Mouse (Mus musculus) cerebellum, adult 11 months (tissue): ENCODE results near the gene Scnm1.
A peak's percentile ranks its signal among the peaks of the same experiment; 100 is the strongest.
"Not testable (repeated sequence)": the region's sequence is repeated elsewhere in the genome, so short reads cannot be mapped to it uniquely, and the experiment has no call there.

Experiments used
- DNase-seq: peaks from one replicate; pipeline ENCODE4 v3.0.0; 2022

Scnm1 gene

DNA sequence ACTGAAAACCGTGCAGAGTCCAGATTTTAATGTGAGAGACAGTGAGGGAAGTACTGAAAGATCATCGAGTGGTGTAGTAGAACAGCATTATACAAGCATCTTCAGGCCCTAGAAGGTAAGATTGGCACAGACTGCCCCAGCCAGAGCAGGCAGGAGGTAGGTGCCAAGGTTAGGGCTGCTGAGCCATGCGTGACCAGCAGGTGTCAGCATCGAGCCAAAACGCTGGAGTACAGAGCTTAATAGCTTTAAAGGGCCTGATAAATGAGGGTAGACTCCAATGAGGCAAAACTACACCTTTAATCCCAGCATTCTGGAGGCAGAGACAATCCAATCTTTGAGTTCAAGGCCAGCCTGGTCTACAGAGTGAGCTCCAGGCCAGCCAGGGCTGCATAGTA, 8.8 kb upstream of the Scnm1 start:
- peak; percentile 89 for DNase-seq

DNA sequence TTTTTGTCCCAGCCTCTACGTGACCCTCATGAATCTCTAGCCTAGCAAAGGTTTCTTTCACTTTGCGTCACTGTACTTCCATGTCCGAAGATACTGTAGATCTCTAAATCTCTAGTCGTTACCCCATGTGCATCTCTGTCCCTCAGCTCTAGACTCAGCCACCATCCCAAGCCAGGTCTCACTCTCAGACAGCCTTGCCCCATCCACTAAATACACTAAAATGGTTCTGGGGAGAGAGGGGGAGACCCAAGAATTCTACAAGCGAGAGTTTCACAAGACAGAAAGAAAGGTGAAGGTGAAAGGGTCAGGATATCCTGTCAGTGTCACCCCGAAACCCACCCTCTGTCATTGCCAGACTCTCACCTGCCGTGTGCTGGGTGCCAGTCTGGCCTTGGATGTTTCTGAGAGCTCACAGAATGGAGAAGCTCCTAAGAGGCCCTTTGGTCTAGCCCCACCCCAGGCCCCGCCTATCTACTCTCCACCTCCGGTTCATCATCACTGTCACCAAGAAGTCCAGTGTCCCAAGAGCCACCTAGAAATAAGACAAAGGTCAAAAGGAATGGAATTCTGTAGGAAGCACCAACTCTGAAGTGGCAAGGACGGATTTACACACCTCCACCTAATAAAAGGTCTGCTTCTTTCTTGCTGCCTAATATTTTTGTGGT, 8.3 kb upstream of the Scnm1 start, which contains the start of gene Tnfaip8l2:
Gene Tnfaip8l2, minus strand, starts transcription at position 409 of the 665 bp plus-strand sequence.
- DNase-seq, result no peak

DNA sequence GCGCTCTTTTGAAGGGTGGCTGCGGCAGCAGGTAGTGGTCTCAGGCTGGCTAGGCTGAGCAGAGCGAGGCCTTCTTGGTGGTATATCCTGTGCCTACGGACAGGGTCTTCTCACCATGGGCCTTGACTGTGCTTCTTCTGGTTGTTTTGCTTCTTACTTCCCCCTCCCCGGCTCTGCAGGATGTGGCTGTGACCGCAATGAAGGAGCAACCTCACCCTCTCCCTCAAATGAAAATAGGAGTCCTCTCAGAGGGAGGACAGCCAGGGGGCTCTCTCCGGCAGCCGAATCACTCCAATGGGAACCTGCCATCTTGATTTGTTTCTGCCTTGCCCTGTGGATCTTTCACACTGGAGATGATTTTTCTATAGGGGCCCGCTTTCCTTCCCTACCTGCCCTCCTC, 7.7 kb upstream of the Scnm1 start:
- no peak for DNase-seq

DNA sequence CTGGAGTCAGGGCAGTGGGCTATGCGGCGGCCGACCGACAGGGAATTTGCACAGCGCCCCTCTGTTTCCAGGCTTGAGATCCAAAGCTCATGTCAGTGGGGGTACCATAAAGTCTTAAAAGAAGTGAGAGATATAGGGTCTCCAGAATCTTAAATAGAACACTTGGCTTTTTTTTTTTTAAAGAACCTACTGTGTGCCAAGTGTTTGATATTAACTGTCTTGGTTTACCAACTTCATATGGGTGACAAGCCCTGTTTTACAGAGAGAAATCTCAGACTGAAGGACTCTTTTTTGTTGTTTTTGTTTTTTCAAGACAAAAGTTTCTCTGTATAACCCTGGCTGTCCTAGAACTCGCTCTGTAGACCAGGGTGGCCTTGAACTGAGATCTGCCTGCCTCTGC, 7.0 kb upstream of the Scnm1 start:
- no peak for DNase-seq

DNA sequence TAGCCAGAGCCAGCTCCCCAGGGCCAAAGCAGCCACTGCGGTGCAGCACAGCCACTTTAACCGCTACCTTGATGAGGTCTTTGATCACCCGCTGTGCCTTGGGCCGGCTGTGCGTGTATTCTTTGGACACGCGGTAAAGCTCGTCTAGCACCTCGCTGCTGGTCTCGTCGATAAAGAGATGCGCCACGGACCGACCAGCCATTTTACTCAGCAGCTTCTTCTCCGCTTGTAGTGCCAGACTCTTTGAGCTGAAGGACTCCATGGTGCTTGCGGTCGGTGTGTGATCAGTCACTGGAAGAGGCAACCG, 6.4 kb upstream of the Scnm1 start:
- DNase-seq, result no peak

DNA sequence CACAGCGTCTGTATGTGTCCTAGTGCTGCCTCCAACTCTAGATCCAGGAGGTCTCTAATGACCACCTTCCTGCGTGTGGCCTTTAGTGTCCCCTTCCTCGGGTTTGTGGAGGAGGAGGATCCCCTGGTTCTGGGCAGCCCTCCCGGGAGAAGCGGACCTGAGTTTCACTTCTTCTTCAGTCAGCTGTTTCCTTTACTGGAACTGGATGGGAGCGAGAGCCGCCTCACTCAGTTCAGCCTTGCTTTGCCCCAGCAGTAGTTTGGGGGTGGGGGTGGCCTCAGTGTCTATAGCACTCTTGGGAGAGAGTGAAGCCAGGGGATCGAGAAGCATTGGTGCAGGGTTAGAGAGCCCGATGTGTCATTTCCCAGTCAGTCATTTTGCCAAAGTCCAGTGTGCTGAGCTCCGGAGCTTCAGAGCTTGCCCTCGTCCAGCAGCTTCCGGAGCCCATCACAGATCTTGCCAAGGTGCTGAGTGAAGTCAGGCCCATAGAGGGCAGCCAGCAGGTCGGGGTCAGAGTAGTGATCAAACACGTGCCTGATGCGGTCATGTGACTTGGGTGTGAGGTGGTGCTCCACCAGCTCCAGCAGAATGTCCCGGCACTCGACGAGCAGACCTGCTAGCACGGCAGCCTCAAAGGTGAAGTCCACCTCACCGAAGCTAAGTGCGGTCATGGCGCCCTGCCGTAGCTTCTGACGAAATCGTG, 5.9 kb upstream of the Scnm1 start:
- no peak for DNase-seq

DNA sequence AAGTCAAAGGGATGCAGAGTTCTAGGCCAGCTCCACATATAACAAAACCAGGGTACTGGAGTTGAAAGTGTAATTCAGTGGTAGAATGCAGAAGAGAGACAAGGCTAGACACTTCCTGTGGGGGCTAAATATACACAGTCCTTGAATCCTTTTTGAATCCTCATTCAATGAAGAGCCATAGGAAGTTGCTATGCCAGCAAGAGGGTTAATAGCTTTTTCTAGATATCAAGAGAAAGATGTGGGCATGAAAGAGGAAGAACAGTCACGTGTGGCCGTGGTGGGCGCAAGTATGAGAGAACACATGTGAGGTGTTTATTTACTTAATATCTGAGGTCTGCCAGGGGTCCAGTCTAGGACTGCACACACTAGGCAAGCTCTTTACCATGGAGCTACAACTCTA, 2.5 kb upstream of the Scnm1 start:
- no peak for DNase-seq

DNA sequence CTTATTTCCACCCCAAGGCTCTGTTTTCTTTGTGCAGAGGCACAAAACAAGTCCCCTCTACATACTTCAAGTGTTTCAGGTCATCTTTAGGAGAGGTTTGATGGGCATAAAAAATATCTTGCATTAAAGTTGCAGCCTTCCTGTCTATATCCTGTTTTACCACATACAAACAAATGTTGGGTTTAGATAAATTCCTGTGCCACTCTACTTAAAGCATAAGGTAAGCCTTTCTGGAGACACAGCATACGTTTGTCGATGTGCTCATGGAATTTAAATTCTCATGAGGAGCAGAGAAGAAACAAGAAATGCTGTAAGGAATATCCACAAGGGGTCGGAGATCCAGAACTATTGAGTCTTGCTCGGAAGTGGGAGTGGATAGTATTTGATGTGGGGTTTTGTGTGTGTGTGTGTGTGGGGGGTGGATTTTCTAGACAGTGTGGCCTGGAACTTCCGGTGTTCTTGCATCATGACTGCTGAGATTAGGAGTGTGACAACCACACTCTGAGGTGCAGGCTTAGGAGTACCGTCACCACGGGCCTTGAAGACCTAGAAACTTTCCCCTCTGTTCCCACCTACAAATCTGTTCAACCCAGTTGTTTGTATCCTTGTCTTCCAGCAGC, 1.7 kb upstream of the Scnm1 start:
- no peak for DNase-seq

DNA sequence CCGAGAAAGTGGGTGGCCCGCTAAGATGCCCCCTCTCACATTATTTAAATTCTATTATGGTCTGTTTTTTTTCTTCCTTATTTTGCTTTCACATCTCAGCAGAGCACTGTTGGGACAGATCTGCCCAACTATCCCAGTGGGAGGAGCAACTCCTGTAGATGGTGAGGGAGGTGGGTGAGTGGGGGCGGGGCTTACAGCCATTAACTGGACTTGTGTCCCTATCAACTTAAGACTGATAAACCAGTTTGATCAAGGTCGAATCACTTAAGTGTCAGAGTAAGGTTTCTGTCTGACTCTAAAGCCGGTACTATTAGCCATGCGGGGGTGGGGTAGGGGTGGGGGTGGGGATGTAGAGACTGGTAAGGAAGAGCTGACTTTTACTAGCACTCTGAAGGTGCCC, 1.2 kb upstream of the Scnm1 start:
- peak; percentile 55 for DNase-seq

DNA sequence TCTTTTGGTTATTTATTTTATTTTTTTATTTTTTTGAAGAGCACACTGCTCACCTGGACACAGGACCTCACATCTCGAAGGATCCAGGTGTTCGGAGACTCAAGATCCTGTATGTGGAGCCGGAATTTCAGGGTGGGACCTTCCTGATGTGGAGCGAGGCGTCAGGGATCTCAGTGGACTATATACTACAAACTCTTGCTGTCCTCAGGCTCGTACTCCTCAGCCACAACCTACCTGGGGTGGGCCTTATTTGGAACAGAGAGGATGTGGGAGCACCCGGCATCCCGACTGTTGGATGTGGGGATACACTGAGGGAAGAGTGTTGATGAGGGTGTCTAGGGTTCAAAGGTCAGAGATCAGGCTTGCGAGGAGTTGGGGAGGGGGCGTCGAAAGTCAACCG, 322 bp upstream of the Scnm1 start:
- not testable (repeated sequence) for DNase-seq

DNA sequence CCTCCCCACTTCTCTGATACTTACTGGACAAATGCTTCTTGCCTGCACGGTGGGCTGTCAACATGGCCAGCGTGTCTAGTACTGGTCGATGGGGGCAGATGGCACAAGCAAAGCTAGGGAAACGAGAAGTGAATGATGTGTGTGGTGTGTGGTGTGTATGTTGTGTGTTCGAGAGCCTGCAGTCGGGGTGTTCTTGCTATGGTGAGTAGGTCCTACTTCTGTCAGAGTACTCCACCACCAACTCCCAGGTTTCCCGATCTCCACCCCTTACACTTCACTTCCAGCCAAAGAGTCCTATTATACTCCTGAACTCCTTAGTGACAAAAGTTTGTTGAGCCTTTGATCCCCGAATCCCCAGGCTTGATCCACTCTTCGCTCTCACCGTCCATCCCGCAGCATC, 635 bp downstream of the Scnm1 start:
- no peak for DNase-seq

DNA sequence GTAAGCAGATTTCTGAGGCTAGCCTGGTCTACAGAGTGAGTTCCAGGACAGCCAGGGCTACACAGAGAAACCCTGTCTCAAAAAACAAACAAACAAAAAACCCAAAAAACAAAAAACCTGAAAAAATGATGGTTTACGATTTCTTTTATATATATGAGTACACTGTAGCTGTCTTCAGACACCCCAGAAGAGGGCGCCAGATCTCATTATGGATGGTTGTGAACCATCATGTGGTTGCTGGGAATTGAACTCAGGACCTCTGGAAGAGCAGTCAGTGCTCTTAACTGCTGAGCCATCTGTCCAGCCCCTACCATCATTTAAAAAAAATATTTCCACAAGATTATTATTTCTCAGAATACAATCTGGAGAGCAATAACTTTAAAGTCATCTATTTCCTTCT, 1.4 kb downstream of the Scnm1 start:
- DNase-seq, result not testable (repeated sequence)

DNA sequence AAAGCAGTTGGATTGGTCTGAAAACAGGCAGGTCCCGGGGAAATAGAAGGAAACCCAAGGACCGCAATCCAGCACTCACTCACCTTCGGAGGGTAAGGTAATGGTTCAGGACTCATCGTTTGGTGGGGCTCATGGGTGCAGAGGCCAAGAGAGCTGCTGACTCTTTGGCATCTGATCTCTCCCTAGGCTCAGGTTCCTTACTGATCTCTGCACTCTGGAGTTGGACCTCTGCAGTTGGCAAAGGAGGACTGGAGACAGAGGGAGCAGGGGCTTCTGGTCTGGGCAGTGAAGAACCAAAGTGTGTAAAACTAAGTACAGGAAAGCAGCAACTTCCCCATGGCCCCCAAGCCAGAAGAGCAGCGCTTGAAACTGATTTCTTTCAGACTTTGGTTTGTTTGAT, 3.7 kb downstream of the Scnm1 start:
- DNase-seq, result no peak

DNA sequence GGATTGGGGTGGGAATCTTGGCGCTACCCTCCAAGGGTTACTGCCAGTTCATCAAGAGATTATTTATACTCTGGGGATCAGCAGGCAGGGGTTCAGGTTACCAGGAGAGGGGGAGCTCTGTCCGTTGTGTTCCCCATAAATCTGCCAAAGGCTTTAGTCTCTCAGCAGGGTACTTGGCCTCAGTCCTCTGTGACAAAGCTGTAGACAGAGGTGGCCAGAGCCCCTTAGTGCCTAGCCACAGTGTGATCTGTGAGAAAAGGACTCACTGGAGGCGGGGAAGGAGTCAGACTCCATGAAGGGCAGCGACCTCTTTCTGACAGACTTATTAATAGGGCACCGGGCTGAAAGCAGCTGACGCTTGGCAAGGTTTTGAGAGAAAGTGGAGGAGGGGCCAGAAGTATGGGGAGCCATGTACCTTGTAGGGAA, 4.6 kb downstream of the Scnm1 start:
- DNase-seq, result peak; percentile 50

DNA sequence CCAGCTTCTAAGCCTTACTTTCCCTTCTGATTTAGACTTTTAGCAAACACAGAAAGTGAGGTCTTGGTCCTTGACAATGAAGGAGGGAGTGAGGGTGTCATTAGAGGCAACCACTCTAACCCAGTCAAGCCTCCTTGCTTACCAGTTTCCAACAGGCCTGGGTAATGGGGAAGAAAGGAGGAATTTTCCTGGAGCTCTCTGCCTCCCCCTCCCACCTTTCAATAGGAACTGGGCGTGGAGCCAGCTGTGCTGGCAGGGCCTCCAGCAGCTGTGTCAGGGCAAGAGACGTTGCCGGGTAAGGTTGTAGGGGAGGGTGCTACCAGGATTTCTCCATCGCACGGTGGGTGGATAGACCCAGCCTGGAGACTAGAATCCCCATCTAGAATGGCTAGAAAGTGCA, 8.8 kb downstream of the Scnm1 start:
- DNase-seq, result no peak

DNA sequence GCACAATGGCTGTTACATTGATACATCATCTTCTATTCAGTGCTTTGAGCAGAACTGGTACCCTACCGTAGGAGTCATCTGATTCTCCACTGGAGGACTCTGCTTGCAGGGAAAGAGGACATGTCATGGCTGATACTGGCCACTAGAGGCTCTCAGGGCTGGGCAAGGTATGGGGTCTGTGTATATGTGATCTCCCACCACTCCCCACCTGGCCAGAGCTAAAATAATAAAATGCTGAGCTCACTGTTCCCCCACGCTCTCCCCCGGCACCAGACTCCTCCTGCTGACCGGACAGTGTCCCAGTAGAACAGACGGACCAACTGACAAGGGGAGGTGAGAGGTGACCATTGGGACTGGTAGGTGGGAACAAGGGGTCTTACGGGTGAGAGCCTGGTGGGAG, 9.6 kb downstream of the Scnm1 start, which contains the start of gene Tmod4:
Gene Tmod4, plus strand, starts transcription at position 231 of the 400 bp plus-strand sequence.
- DNase-seq, result no peak

DNA sequence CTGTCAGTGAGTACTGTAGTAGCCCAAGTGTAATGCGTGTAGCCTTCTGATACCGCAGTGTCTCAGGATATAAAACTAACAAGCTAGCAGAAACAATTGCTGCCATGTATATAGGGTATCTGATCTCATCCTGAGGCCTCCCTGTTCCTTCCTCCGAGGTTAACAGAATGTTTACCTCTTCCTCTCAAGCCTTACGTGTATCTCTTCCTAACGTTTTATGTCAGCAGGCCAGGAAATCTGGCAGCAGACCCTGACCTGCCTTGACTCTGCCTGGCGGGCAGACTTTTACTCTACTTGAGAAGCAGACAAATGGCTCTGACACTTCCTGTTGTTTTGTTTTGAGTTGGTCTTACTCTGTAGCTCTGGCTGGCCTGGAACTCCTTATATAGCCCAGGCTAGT, 12.2 kb downstream of the Scnm1 start:
- no peak for DNase-seq

DNA sequence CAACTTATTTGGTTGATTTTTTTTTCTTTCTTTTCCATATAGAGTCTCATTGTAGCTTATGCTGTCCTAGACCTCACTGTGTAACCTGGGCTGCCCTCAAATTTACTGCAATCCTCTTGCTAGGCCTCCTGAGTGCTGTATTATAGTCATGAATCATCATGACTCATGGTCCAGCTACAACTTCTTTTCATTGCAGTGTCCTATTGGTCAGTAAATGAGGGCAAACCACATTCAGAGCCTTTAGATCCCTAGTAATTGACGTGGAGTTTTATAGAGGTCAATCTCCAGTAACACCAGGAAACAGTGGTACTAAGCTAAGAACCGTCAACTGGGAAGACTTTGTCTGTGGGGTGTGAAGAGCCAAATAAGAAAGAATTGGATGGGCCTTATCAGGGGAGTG, 16.1 kb downstream of the Scnm1 start:
- DNase-seq, result no peak

DNA sequence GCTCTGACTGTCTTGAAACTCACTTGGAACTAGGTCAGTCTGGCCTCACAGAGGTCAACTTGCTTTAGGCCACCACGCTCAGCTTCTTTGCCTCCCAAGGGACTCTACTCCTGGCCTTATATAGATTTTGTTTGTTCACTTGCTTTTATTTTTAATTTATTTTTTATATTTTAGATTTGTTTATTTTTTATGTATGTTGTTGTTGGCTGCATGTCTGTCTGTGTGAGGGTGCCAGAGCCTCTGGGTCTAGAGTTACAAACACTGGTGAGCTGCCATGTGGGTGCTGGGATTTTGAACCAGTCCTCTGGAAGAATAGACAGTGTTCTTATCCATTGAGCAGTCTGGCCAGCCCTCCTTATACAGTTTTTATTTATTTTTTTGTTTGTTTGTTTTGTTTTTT, 21.1 kb downstream of the Scnm1 start:
- DNase-seq, result no peak

DNA sequence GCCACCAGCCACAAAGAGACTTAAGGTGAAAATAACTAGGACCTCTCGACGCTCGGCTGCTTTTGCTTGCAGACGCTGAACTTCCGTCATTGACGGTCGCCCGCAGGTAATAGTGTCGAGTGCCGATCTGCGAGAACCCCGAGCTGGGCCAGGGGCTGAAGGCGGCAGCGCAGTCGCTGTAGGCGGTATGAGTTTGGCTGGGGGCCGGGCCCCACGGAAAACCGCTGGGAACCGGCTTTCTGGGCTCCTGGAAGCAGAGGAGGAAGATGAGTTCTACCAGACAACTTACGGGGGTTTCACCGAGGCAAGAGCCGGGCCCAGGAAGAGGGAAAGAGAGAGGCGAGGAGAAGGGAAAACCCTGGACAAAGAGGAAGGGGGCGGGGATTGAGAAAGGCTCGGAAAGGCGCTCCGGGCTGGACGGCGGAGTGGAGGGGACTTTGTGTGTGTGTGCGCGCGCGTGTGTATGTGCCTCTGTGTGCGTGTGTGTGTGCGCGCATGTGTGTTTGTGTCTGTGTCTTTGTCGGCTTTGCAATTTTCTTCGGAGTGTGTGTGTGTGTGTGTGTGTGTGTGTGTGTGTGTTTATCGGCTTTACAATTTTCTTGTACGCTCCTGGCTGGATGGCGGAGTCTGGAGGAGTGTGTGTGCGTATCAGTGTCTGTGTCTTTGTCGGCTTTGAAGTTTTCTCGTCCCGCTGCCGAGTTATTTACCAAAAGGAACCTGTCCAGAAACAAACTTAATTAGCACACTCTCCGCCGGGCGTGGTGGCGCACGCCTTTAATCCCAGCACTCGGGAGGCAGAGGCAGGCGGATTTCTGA, 22.7 kb downstream of the Scnm1 start, which contains the start of gene Vps72:
Gene Vps72, plus strand, starts transcription at position 112 of the 816 bp plus-strand sequence.
- peak; percentile 80 for DNase-seq

DNA sequence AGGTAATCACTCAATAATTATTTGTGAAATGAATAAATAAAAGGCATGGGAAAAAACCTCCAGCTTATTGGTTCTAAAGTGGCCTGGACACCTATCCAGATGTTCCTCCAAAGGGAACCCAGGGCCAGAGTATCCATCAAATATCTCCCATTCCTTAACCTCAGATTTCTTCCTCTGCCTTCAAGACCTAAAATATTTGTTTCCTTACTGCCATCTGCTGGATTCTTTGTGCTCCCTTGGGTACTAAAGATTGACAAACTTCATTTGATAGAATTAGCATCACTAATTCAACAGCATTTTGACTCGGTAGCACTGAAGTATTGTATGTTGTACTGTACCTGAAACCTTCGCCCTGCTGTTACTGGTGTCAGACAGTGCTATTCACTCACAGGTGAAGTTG, 25.9 kb downstream of the Scnm1 start:
- DNase-seq, result no peak

DNA sequence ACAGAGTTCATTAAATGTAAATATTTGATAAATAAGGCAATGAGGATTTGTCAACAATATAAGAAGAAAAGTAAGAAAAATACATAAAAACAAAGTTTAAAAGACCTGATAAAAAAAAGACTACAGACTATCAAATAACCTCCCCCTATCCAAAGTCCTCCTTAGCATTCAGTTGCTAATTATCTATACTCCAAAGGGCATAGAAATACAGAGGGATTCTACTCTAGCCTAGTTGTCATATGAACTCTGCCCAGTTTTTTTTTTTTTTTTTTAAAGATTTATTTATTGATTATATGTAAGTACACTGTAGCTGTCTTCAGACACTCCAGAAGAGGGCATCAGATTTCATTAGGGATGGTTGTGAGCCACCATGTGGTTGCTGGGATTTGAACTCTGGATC, 26.5 kb downstream of the Scnm1 start:
- DNase-seq, result not testable (repeated sequence)

DNA sequence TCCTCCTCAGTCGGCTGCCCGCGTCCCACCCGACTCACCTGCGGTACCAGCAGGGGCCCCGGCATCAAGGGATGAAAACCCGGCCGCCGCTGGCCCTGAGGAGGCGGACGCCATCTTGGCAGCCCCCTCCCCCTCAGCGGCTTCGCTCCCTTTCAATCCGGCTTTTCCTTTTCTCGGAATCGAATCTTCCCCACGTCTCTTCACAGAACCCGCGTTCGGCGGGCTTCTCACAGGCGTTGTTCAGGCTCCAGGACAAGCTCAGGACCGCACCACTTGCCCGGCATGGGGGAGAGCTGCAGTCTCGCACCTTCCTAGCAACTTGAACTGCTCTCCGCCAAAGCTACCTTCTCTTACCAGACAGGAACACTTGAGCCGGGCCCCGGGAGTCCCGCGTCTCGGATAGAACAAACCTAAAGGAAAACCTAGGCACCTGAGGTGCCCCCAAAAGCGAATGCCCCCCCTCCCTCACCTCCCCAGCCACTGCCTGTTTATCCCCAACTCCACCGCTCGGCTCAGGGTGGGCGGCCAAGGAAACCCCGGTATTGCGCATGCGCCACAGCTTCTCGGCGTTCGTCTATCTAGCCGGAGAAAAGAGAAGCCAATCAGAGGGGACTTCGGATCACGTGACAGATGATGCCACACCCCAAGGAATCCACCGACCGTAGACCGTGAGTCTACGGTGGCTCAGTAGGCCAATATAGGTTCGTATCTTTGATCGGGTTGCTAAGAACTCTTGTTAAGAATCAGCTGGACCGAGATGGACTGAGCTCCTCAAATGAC, 27.3 kb downstream of the Scnm1 start, which contains the start of gene Pip5k1a:
Gene Pip5k1a, minus strand, starts transcription at position 593 of the 780 bp plus-strand sequence.
- DNase-seq, result peak; percentile 96
